Mouse (Mus musculus) frontal cortex, postnatal 25 days (tissue): Measurements from ENCODE around the gene Olfr1284.
"Not testable (repeated sequence)": the region's sequence is repeated elsewhere in the genome, so short reads cannot be mapped to it uniquely, and the experiment has no call there.

Experiments used
- DNase-seq, 2 experiments: peaks; one replicate each; pipeline ENCODE4 v3.0.0; 2022; ENCODE audit warnings: low spot score in 2 of 2

The Olfr1284 gene

GRCm38 (mm10) chr2:111375222-111375621 lies at the start of gene Olfr1284:
Gene Olfr1284 (plus strand): TSS chr2:111375522.
- DNase-seq, result no peak

DNA sequence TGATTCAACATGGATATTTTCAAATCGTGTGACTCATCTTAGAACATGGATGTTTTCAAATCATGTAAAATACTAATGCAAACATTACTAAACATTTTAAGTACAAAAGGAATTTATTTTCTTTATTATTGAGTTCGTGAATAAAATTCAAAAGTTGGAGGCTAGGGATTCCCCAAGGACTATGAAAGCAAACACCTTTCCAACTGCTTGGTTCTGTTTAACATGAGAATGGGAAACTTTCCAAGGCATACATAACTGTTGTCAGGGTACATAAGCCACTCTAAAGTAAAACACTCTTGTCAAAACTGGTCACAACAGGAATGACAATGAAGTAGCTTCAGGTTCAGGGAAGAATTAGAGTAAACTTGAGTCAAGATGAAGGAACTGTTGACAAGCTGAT lies 49.1 kb upstream of the Olfr1284 start, which contains the start of gene Olfr1281:
Olfr1281 (plus strand) TSS at position 301 of the 400 bp plus-strand sequence.
- DNase-seq, result no peak

DNA sequence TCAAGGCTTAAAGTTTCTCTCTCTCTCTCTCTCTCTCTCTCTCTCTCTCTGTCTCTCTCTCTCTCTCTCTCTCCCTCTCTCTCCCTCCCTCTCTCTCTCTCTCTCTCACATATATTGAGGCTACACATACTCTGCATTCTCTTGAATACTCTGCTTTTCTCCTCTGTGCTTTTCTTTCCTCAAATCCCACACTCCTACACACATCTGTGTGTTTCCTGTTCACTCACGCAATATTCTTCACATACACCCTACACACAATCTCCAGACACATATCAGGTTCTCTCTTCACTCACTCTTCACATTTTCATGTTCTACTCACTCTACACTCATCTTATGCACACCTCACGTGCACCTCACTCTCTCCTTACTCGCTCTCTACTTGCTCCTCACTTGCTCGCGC lies 41.6 kb upstream of the Olfr1284 start:
- DNase-seq, result not testable (repeated sequence)

GRCm38 (mm10) chr2:111335976-111336375 lies 39.3 kb upstream of the Olfr1284 start, which contains the start of gene Olfr1282:
Gene Olfr1282 (minus strand): TSS chr2:111336076.
- DNase-seq, result no peak

DNA sequence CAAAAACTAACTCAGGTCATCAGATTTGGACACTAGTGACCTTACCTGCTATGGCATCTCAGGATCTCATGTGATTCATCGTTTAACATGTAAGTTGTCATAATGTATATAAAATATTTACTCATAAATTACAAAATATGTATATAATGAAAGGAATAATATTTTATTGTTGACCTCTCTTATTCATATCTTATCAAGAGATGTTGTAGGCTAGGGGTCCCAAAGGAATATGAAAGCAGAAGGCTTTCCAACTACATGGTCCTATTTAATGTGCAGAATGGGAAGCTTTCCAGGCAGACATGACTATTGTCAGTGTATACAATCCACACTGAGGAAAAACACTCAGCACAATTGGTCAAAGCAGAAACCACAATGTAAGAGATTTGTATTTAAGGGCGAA lies 8.8 kb upstream of the Olfr1284 start, which contains the start of gene Olfr1283:
Olfr1283 (plus strand) TSS at position 301 of the 400 bp plus-strand sequence.
- no peak for DNase-seq

DNA sequence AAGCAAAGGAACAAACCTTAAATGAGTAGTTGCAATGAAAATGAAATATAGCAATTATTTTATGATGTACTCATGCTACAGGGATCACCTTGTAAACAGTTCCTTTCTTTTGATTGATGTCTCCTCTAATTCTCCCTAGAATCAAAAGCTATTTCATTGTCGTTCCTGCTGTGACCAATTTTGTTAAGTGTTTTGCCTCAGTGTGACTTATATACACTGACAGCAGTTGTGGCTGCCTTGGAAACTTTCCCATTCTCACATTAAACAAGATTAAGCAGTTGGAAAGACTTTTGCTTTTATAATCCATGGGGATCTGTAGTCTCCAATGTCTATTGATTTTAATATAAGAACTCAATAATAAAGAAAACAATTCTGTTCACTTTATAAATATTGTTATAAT lies 47.6 kb downstream of the Olfr1284 start, which contains the start of gene Olfr1286:
Olfr1286 (minus strand) TSS at position 185 of the 400 bp plus-strand sequence.
- no peak for DNase-seq
